Mouse (Mus musculus) erythroblast, embryonic 14.5 days (primary cell): ENCODE data around the gene Hivep3.

Experiments used
- GATA1 ChIP-seq: IDR thresholded peaks from 2 replicates; pipeline ENCODE4 v1.6.1; 2012; ENCODE audit warnings: low read length, inconsistent platforms, mixed read lengths
- TAL1 ChIP-seq: IDR thresholded peaks from 3 replicates; pipeline ENCODE4 v1.6.1; 2012; ENCODE audit warnings: low read length, inconsistent platforms, mixed read lengths

- TF ChIP-seq GATA1 (no peak), TAL1 (no peak)
Observed at GRCm38 (mm10) chr4:120056451-120056850, 322.9 kb downstream of the Hivep3 start.
